Mouse (Mus musculus) frontal cortex, postnatal 10 days (tissue): ENCODE measurements at regions not wholly inside any gene's neighbourhood (a gene's known extent, or its start where the extent isn't known, plus 50 kb on each side); places are given as distances from the start of the nearest gene placed in this dataset.

ENCODE experiments used
- DNase-seq, 2 experiments: peaks; one replicate each; pipeline ENCODE4 v3.0.0; 2022; ENCODE audit warnings: low spot score in 2 of 2, mixed read lengths in 1 of 2

GRCm38 (mm10) chr1:88960142-88960541 is 110.1 kb upstream of the Sh3bp4 start:
- no peak for DNase-seq

GRCm38 (mm10) chr1:88964045-88964747 is 106.0 kb upstream of the Sh3bp4 start:
- peak in 1 of 2 experiments; percentile 29 for DNase-seq

- no peak for DNase-seq
These were observed 103.8 kb upstream of the Sh3bp4 start for GRCm38 (mm10) chr1:88966416-88966815.

GRCm38 (mm10) chr1:88968142-88968541 is 102.1 kb upstream of the Sh3bp4 start:
- no peak for DNase-seq

- DNase-seq = no peak
These were observed 101.2 kb upstream of the Sh3bp4 start for GRCm38 (mm10) chr1:88969016-88969415.

- no peak for DNase-seq
These were observed 100.6 kb upstream of the Sh3bp4 start for GRCm38 (mm10) chr1:88969630-88970029.

GRCm38 (mm10) chr1:88976101-88976500 is 94.1 kb upstream of the Sh3bp4 start:
- DNase-seq = no peak

GRCm38 (mm10) chr1:88988011-88988695 is 82.1 kb upstream of the Sh3bp4 start:
- no peak for DNase-seq

- DNase-seq = no peak
These were observed 75.5 kb upstream of the Sh3bp4 start for GRCm38 (mm10) chr1:88994588-88995331.

- DNase-seq = no peak
These were observed 74.3 kb upstream of the Sh3bp4 start for GRCm38 (mm10) chr1:88995945-88996344.

- DNase-seq = no peak
These were observed 73.6 kb upstream of the Sh3bp4 start for GRCm38 (mm10) chr1:88996657-88997056.

GRCm38 (mm10) chr1:88997847-88998246 is 72.4 kb upstream of the Sh3bp4 start:
- no peak for DNase-seq

GRCm38 (mm10) chr1:89002326-89002725 is 67.9 kb upstream of the Sh3bp4 start:
- DNase-seq = no peak

GRCm38 (mm10) chr1:89003752-89004151 is 66.5 kb upstream of the Sh3bp4 start:
- no peak for DNase-seq

- DNase-seq = no peak
These were observed 62.7 kb upstream of the Sh3bp4 start for GRCm38 (mm10) chr1:89007476-89007875.

- DNase-seq = no peak
These were observed 60.0 kb upstream of the Sh3bp4 start for GRCm38 (mm10) chr1:89010170-89010569.

GRCm38 (mm10) chr1:89011454-89011853 is 58.8 kb upstream of the Sh3bp4 start:
- no peak for DNase-seq

- DNase-seq = no peak
These were observed 54.8 kb upstream of the Sh3bp4 start for GRCm38 (mm10) chr1:89015385-89015784.

- no peak for DNase-seq
These were observed 54.4 kb upstream of the Sh3bp4 start for GRCm38 (mm10) chr1:89015845-89016244.

- DNase-seq = no peak
These were observed 50.3 kb upstream of the Sh3bp4 start for GRCm38 (mm10) chr1:89019778-89020373.
